ENCODE assay signal across 8 mouse cellular contexts in the genomic region with DNA sequence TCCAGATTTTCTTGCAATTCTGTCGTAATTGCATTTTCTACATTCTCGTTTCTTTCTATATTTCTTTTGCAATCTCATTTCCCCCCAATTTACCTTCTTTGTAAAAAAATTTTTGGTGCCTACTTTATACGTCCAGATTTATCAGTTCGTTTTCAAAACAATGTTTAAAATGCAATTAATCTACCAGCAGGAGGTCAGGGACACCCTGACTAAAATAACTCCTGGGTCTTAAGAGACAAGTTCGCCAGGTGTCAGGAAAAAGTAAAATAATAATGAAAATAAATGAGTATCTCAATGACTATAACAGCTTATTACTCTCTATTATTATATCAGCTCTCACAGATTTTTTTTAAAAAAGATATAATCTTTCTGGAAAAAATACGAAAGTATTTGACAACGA. TPM values are rescaled to one million over a fixed set of nuclear protein-coding genes. Genes with fewer than 3 reads are reported as not detected.
DNase-seq lines count a peak whose midpoint lies in the region; ATAC-seq and TF ChIP-seq lines count a peak whose summit lies in the region.

No protein-coding gene starts in this region.

- peak overlapping the region; percentile 74; the same call in 1 of the 2 replicates for H3K9ac ChIP-seq in forebrain, embryonic 12.5 days
- H3K9ac ChIP-seq in limb, embryonic 13.5 days: peak overlapping the region; percentile 65

- H3K4me3 ChIP-seq in megakaryocyte, embryonic 14.5 days (replicated peaks): peak overlapping the region; percentile 93
- H3K4me3 ChIP-seq in forebrain, embryonic 12.5 days (replicated peaks): peak overlapping the region; percentile 60
- H3K4me3 ChIP-seq in limb, embryonic 13.5 days: peak overlapping the region; percentile 54
- H3K4me3 ChIP-seq in small intestine, adult 2 months (ENCODE audit: low read depth, low read length): peak overlapping the region; percentile 58

- no peaks in the 10 kb centered on the region for H3K36me3 ChIP-seq in megakaryocyte, embryonic 14.5 days (replicated peaks; ENCODE audit: low read length)
- no peaks in the 10 kb centered on the region for H3K36me3 ChIP-seq in forebrain, embryonic 12.5 days (replicated peaks)
- H3K36me3 ChIP-seq in limb, embryonic 13.5 days: no peaks in the 10 kb centered on the region
- no peaks in the 10 kb centered on the region for H3K36me3 ChIP-seq in small intestine, adult 2 months (ENCODE audit: control insufficient read depth, insufficient read depth, low read length)

- no peak for ATAC-seq in megakaryocyte, adult 5-6 weeks (ENCODE audit: poor library complexity, severe bottlenecking)
- ATAC-seq in forebrain, embryonic 12.5 days (ENCODE audit: low FRiP score): no peak
- no peak for ATAC-seq in limb, embryonic 13.5 days (ENCODE audit: low FRiP score, low read depth)

- H3K9me3 ChIP-seq in megakaryocyte, embryonic 14.5 days: no peaks in the 10 kb centered on the region
- H3K9me3 ChIP-seq in forebrain, embryonic 12.5 days: no peaks in the 10 kb centered on the region
- H3K9me3 ChIP-seq in limb, embryonic 13.5 days: no peaks in the 10 kb centered on the region

- intact Hi-C loops in left cerebral cortex, postnatal 10 days (cut with DNase I): loop anchor here (5.0 to 10.0 kb wide), 3 partner anchors 290 to 1167 kb away; no protein-coding TSS in a partner anchor

- H3K27me3 ChIP-seq in megakaryocyte, embryonic 14.5 days (replicated peaks): no peaks in the 10 kb centered on the region
- no peaks in the 10 kb centered on the region for H3K27me3 ChIP-seq in forebrain, embryonic 12.5 days
- H3K27me3 ChIP-seq in limb, embryonic 13.5 days: peaks cover 34% of the 10 kb centered on the region
- peaks cover 27% of the 10 kb centered on the region for H3K27me3 ChIP-seq in small intestine, adult 2 months (ENCODE audit: control insufficient read depth, insufficient read depth, low read length)

- H3K4me2 ChIP-seq in forebrain, embryonic 12.5 days: peak overlapping the region; percentile 72
- H3K4me2 ChIP-seq in limb, embryonic 13.5 days (replicated peaks): peak overlapping the region; percentile 85

- WGBS in forebrain, embryonic 12.5 days: 12% methylated on average over 7 of the region's 7 CpGs
- WGBS in limb, embryonic 13.5 days: 15% methylated on average over 7 of the region's 7 CpGs
- 31% methylated on average over 7 of the region's 7 CpGs for WGBS in small intestine, adult 2 months

- TF ChIP-seq CTCF in small intestine, adult 2 months (IDR thresholded peaks at IDR 0.05; ENCODE audit: extremely low read depth, insufficient read length, insufficient replicate concordance, low read depth, low read length): no peak

- no peak for TF ChIP-seq POLR2A in small intestine, adult 2 months (IDR thresholded peaks at IDR 0.05; ENCODE audit: low read depth, low read length)

- H3K4me1 ChIP-seq in megakaryocyte, embryonic 14.5 days: peaks cover 40% of the 10 kb centered on the region
- H3K4me1 ChIP-seq in forebrain, embryonic 12.5 days: peaks cover 31% of the 10 kb centered on the region
- peaks cover 7% of the 10 kb centered on the region for H3K4me1 ChIP-seq in limb, embryonic 13.5 days
- no peaks in the 10 kb centered on the region; the same call in 1 of the 2 replicates for H3K4me1 ChIP-seq in small intestine, adult 2 months (ENCODE audit: control insufficient read depth, insufficient read depth, insufficient read length, low read length)

- H3K27ac ChIP-seq in forebrain, embryonic 12.5 days: peak overlapping the region; percentile 91
- no peak overlapping the region for H3K27ac ChIP-seq in limb, embryonic 13.5 days
- peak overlapping the region; percentile 62 for H3K27ac ChIP-seq in small intestine, adult 2 months (ENCODE audit: insufficient read depth, low read depth, low read length)

- DNase-seq in left cerebral cortex, postnatal 10 days (ENCODE audit: extremely low spot score in 1 of 2, low spot score in 2 of 2): no peak
- DNase-seq in B cell, adult 2 months: no peak
- no peak for DNase-seq in right cerebral cortex, postnatal 14 days

RNA-seq across cellular contexts. Expression of gene Zeb2, which starts 0.4 kb away (rescaled TPM):
- 14.4 and 20.1 TPM in 2 replicates for polyA plus RNA-seq in megakaryocyte, embryonic 14.5 days (2012; ENCODE audit: insufficient read depth, low replicate concordance)
- 288 and 305 TPM in 2 replicates for total RNA-seq in megakaryocyte, adult 5-6 weeks (2015)
- total RNA-seq in megakaryocyte, adult 5-6 weeks (2017): 278 and 291 TPM in 2 replicates
- polyA plus RNA-seq in forebrain, embryonic 12.5 days (2016; fragmentation: Nextera tagmentation; extraction: Ambion mirVana): 63.3 and 74.3 TPM in 2 replicates
- 29.9 and 31.8 TPM in 2 replicates for polyA plus RNA-seq in limb, embryonic 13.5 days (2015; fragmentation: Nextera tagmentation; extraction: Ambion mirVana)
- 3.1 and 3.7 TPM in 2 replicates for polyA plus RNA-seq in small intestine, adult 2 months (2012; rRNA removed)
- 100 to 1,000 TPM; 220 to 259 TPM for total RNA-seq in left cerebral cortex, postnatal 10 days (2021)
